Mouse (Mus musculus): ENCODE data around the gene Klf14.

DNA sequence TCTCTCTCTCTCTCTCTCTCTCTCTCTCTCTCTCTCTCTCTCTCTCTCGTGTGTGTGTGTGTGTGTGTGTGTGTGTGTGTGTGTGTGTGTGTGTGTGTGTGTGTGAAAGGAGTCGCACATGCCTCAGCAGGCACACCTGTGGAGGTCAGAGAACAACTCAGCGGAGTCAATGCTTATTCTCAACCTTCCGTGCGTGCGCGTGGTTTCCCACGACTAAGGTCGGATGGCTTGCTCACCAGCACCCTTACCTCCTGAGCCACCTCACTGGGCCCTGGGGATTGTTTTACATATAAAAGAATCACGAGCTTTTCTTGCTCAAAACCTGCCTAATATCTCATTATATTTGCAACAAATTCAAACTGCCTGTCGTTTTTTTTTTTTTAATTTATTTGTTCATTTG lies 37.1 kb downstream of the Klf14 start:
- TF ChIP-seq CTCF (IDR thresholded peaks at IDR 0.05; ENCODE audit: control insufficient read depth, insufficient read depth, low read length) (no peak), POLR2A (IDR thresholded peaks at IDR 0.05; ENCODE audit: borderline replicate concordance, control insufficient read depth, low read depth, low read length) (no peak)

Measured in bone marrow, adult 2 months (tissue).